Mouse (Mus musculus): ENCODE measurements around the gene Neu1. TPM values are rescaled to one million over a fixed set of nuclear protein-coding genes. Genes with fewer than 3 reads are reported as not detected.

Neu1 gene
- polyA plus RNA-seq, 1 experiment from 2014 or later: 36.8 TPM

- Histone ChIP-seq H3K36me3 (ENCODE audit: control insufficient read depth, insufficient read depth) (peaks cover 21% of the 10 kb centered on the region), H3K27me3 (replicated peaks; ENCODE audit: control insufficient read depth, insufficient read depth, low read length) (no peaks in the 10 kb centered on the region), H3K4me2 (ENCODE audit: low read length) (no peak overlapping the region), H3K4me3 (replicated peaks; ENCODE audit: low read length) (no peak overlapping the region), H3K4me1 (replicated peaks; ENCODE audit: control insufficient read depth, insufficient read depth, low read length) (no peaks in the 10 kb centered on the region), H3K27ac (ENCODE audit: low read length) (no peak overlapping the region), H3K9ac (replicated peaks; ENCODE audit: low read depth, low read length) (no peak overlapping the region), H3K9me3 (ENCODE audit: control insufficient read depth, low read length) (no peaks in the 10 kb centered on the region)
- WGBS: 83% methylated on average over 5 of the region's 5 CpGs
- ATAC-seq: no peak
Observed at GRCm38 (mm10) chr17:34916316-34916715, 14.7 kb upstream of the Neu1 start.

- Histone ChIP-seq H3K36me3 (ENCODE audit: control insufficient read depth, insufficient read depth) (peaks cover 13% of the 10 kb centered on the region), H3K27ac (ENCODE audit: low read length) (no peak overlapping the region), H3K4me2 (ENCODE audit: low read length) (no peak overlapping the region), H3K27me3 (replicated peaks; ENCODE audit: control insufficient read depth, insufficient read depth, low read length) (no peaks in the 10 kb centered on the region), H3K4me1 (replicated peaks; ENCODE audit: control insufficient read depth, insufficient read depth, low read length) (no peaks in the 10 kb centered on the region), H3K4me3 (replicated peaks; ENCODE audit: low read length) (no peak overlapping the region), H3K9me3 (ENCODE audit: control insufficient read depth, low read length) (no peaks in the 10 kb centered on the region), H3K9ac (replicated peaks; ENCODE audit: low read depth, low read length) (no peak overlapping the region)
- WGBS: 86% methylated on average over 9 of the region's 9 CpGs
- no peak for ATAC-seq
Observed at GRCm38 (mm10) chr17:34917188-34917587, 13.9 kb upstream of the Neu1 start.

GRCm38 (mm10) chr17:34922939-34923338 is 8.1 kb upstream of the Neu1 start:
- Histone ChIP-seq H3K36me3 (ENCODE audit: control insufficient read depth, insufficient read depth) (no peaks in the 10 kb centered on the region), H3K27ac (ENCODE audit: low read length) (no peak overlapping the region), H3K27me3 (replicated peaks; ENCODE audit: control insufficient read depth, insufficient read depth, low read length) (no peaks in the 10 kb centered on the region), H3K4me1 (replicated peaks; ENCODE audit: control insufficient read depth, insufficient read depth, low read length) (no peaks in the 10 kb centered on the region), H3K4me3 (replicated peaks; ENCODE audit: low read length) (no peak overlapping the region), H3K9ac (replicated peaks; ENCODE audit: low read depth, low read length) (no peak overlapping the region), H3K4me2 (ENCODE audit: low read length) (no peak overlapping the region), H3K9me3 (ENCODE audit: control insufficient read depth, low read length) (no peaks in the 10 kb centered on the region)
- no peak for ATAC-seq
- WGBS: 52% methylated on average over 6 of the region's 6 CpGs

- no peaks in the 10 kb centered on the region for H3K36me3 ChIP-seq (ENCODE audit: control insufficient read depth, insufficient read depth)
- WGBS: 65% methylated on average over 5 of the region's 5 CpGs
- no peak overlapping the region for H3K9ac ChIP-seq (replicated peaks; ENCODE audit: low read depth, low read length)
- H3K4me2 ChIP-seq (ENCODE audit: low read length): no peak overlapping the region
- no peak overlapping the region for H3K27ac ChIP-seq (ENCODE audit: low read length)
- H3K4me3 ChIP-seq (replicated peaks; ENCODE audit: low read length): no peak overlapping the region
- H3K9me3 ChIP-seq (ENCODE audit: control insufficient read depth, low read length): no peaks in the 10 kb centered on the region
- H3K27me3 ChIP-seq (replicated peaks; ENCODE audit: control insufficient read depth, insufficient read depth, low read length): no peaks in the 10 kb centered on the region
- no peak for ATAC-seq
- H3K4me1 ChIP-seq (replicated peaks; ENCODE audit: control insufficient read depth, insufficient read depth, low read length): no peaks in the 10 kb centered on the region
Observed at GRCm38 (mm10) chr17:34924258-34924657, 6.8 kb upstream of the Neu1 start.

- no peak for ATAC-seq
- H3K9me3 ChIP-seq (ENCODE audit: control insufficient read depth, low read length): no peaks in the 10 kb centered on the region
- 86% methylated on average over 18 of the region's 18 CpGs for WGBS
- no peak overlapping the region for H3K4me3 ChIP-seq (replicated peaks; ENCODE audit: low read length)
- H3K4me2 ChIP-seq (ENCODE audit: low read length): no peak overlapping the region
- no peaks in the 10 kb centered on the region for H3K27me3 ChIP-seq (replicated peaks; ENCODE audit: control insufficient read depth, insufficient read depth, low read length)
- H3K36me3 ChIP-seq (ENCODE audit: control insufficient read depth, insufficient read depth): no peaks in the 10 kb centered on the region
- H3K27ac ChIP-seq (ENCODE audit: low read length): no peak overlapping the region
- no peak overlapping the region for H3K9ac ChIP-seq (replicated peaks; ENCODE audit: low read depth, low read length)
- peaks cover 9% of the 10 kb centered on the region for H3K4me1 ChIP-seq (replicated peaks; ENCODE audit: control insufficient read depth, insufficient read depth, low read length)
Observed at GRCm38 (mm10) chr17:34927306-34928019, 3.6 kb upstream of the Neu1 start.

DNA sequence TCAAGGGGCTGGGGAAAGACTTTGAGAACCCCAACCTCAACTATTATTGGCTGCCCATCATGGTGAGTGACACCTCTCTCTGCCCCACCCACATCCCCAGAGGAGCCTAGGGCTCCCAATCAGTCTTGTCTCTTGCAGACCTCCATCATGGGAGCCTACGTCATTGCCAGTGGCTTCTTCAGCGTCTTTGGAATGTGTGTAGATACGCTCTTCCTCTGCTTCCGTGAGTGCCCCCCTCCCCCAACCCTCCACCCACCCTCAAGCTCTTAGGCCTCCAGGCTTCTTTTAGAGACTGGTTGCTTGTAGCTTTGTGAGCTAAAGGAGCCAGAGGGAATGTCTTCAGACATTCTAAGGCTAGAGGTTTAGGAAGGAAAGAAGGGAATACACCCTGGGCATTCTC is 2.2 kb upstream of the Neu1 start:
- no peak overlapping the region for H3K27ac ChIP-seq (ENCODE audit: low read length)
- H3K4me1 ChIP-seq (replicated peaks; ENCODE audit: control insufficient read depth, insufficient read depth, low read length): peaks cover 9% of the 10 kb centered on the region
- no peak for ATAC-seq
- H3K9ac ChIP-seq (replicated peaks; ENCODE audit: low read depth, low read length): no peak overlapping the region
- H3K27me3 ChIP-seq (replicated peaks; ENCODE audit: control insufficient read depth, insufficient read depth, low read length): no peaks in the 10 kb centered on the region
- H3K9me3 ChIP-seq (ENCODE audit: control insufficient read depth, low read length): no peaks in the 10 kb centered on the region
- 83% methylated on average over 4 of the region's 4 CpGs for WGBS
- H3K4me3 ChIP-seq (replicated peaks; ENCODE audit: low read length): no peak overlapping the region
- no peaks in the 10 kb centered on the region for H3K36me3 ChIP-seq (ENCODE audit: control insufficient read depth, insufficient read depth)
- H3K4me2 ChIP-seq (ENCODE audit: low read length): no peak overlapping the region

DNA sequence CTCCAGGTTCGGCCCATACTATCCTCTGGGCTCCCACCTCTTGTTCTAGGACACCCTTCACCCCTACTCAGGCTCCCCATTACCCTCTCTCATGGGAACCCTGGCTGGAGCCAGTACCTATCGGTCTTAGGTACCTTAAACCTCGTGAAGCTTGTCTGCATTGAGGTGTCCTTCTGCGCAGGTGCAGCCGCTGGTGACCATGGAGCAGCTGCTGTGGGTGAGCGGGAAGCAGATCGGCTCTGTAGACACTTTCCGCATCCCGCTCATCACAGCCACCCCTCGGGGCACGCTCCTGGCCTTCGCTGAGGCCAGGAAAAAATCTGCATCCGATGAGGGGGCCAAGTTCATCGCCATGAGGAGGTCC is 664 bp downstream of the Neu1 start:
- Histone ChIP-seq H3K4me1 (replicated peaks; ENCODE audit: control insufficient read depth, insufficient read depth, low read length) (peaks cover 9% of the 10 kb centered on the region), H3K4me3 (replicated peaks; ENCODE audit: low read length) (peak overlapping the region; percentile 63)
- no peak for ATAC-seq

DNA sequence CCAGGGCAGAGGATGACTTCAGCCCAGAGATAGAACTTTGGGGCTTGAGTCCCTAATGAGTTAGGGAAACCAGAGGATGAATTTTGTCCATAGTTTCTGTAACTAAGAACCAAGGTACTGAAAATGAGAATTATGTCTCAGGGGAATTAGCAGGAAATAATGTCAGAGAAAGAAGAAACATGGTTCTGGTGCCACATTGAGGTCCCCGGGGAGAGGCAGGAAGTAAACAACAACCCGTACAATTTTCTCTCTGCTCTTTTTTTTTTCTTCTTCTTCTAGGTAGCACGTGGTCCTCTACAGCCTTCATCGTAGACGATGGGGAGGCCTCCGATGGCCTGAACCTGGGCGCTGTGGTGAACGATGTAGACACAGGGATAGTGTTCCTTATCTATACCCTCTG is 1.2 kb downstream of the Neu1 start:
- H3K9me3 ChIP-seq (ENCODE audit: control insufficient read depth, low read length): no peaks in the 10 kb centered on the region
- H3K4me2 ChIP-seq (ENCODE audit: low read length): peak overlapping the region; percentile 97
- H3K27ac ChIP-seq (ENCODE audit: low read length): no peak overlapping the region
- H3K4me3 ChIP-seq (replicated peaks; ENCODE audit: low read length): peak overlapping the region; percentile 63
- no peaks in the 10 kb centered on the region; the same call in 1 of the 2 replicates for H3K36me3 ChIP-seq (ENCODE audit: control insufficient read depth, insufficient read depth)
- peaks cover 9% of the 10 kb centered on the region for H3K4me1 ChIP-seq (replicated peaks; ENCODE audit: control insufficient read depth, insufficient read depth, low read length)
- no peak for ATAC-seq
- 95% methylated on average over 8 of the region's 8 CpGs for WGBS
- no peaks in the 10 kb centered on the region for H3K27me3 ChIP-seq (replicated peaks; ENCODE audit: control insufficient read depth, insufficient read depth, low read length)
- H3K9ac ChIP-seq (replicated peaks; ENCODE audit: low read depth, low read length): peak overlapping the region; percentile 88

More for the DNA sequence above, 664 bp downstream of the Neu1 start:
- H3K9ac ChIP-seq (replicated peaks; ENCODE audit: low read depth, low read length): peak overlapping the region; percentile 88
- 15% methylated on average over 14 of the region's 14 CpGs for WGBS
- no peak overlapping the region for H3K27ac ChIP-seq (ENCODE audit: low read length)
- no peaks in the 10 kb centered on the region; the same call in 1 of the 2 replicates for H3K36me3 ChIP-seq (ENCODE audit: control insufficient read depth, insufficient read depth)
- peak overlapping the region; percentile 97 for H3K4me2 ChIP-seq (ENCODE audit: low read length)
- no peaks in the 10 kb centered on the region for H3K27me3 ChIP-seq (replicated peaks; ENCODE audit: control insufficient read depth, insufficient read depth, low read length)
- H3K9me3 ChIP-seq (ENCODE audit: control insufficient read depth, low read length): no peaks in the 10 kb centered on the region

DNA sequence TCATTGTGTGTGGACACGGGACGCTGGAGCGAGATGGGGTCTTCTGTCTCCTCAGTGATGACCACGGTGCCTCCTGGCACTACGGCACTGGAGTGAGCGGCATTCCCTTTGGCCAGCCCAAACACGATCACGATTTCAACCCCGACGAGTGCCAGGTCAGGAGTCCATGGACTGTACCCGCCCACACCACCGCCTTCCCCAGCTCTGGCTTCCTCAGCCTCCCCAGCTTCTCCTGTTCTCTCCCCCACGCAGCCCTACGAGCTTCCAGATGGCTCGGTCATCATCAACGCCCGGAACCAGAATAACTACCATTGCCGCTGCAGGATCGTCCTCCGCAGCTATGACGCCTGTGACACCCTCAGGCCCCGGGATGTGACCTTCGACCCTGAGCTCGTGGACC is 3.0 kb downstream of the Neu1 start:
- WGBS: 76% methylated on average over 24 of the region's 24 CpGs
- no peaks in the 10 kb centered on the region; the same call in 1 of the 2 replicates for H3K36me3 ChIP-seq (ENCODE audit: control insufficient read depth, insufficient read depth)
- H3K4me1 ChIP-seq (replicated peaks; ENCODE audit: control insufficient read depth, insufficient read depth, low read length): peaks cover 9% of the 10 kb centered on the region
- H3K4me3 ChIP-seq (replicated peaks; ENCODE audit: low read length): no peak overlapping the region
- H3K9me3 ChIP-seq (ENCODE audit: control insufficient read depth, low read length): no peaks in the 10 kb centered on the region
- H3K9ac ChIP-seq (replicated peaks; ENCODE audit: low read depth, low read length): no peak overlapping the region
- H3K27me3 ChIP-seq (replicated peaks; ENCODE audit: control insufficient read depth, insufficient read depth, low read length): no peaks in the 10 kb centered on the region
- no peak for ATAC-seq
- no peak overlapping the region for H3K4me2 ChIP-seq (ENCODE audit: low read length)
- no peak overlapping the region for H3K27ac ChIP-seq (ENCODE audit: low read length)

- peaks cover 9% of the 10 kb centered on the region for H3K4me1 ChIP-seq (replicated peaks; ENCODE audit: control insufficient read depth, insufficient read depth, low read length)
- H3K4me2 ChIP-seq (ENCODE audit: low read length): no peak overlapping the region
- H3K36me3 ChIP-seq (ENCODE audit: control insufficient read depth, insufficient read depth): no peaks in the 10 kb centered on the region; the same call in 1 of the 2 replicates
- H3K27ac ChIP-seq (ENCODE audit: low read length): no peak overlapping the region
- no peaks in the 10 kb centered on the region for H3K9me3 ChIP-seq (ENCODE audit: control insufficient read depth, low read length)
- no peak for ATAC-seq
- H3K9ac ChIP-seq (replicated peaks; ENCODE audit: low read depth, low read length): no peak overlapping the region
- H3K27me3 ChIP-seq (replicated peaks; ENCODE audit: control insufficient read depth, insufficient read depth, low read length): no peaks in the 10 kb centered on the region
- 55% methylated on average over 8 of the region's 8 CpGs for WGBS
- no peak overlapping the region for H3K4me3 ChIP-seq (replicated peaks; ENCODE audit: low read length)
Observed at GRCm38 (mm10) chr17:34934830-34935229, 3.8 kb downstream of the Neu1 start.
